Mouse (Mus musculus): Measurements from ENCODE around the gene Atp6v1g1. TPM values are rescaled to one million over a fixed set of nuclear protein-coding genes. Genes with fewer than 3 reads are reported as not detected.
A peak's percentile ranks its signal among the peaks of the same experiment; 100 is the strongest.

Gene Atp6v1g1
- polyA plus RNA-seq, 1 experiment from 2014 or later: 362 TPM

GRCm38 (mm10) chr4:63507478-63507877 lies 37.1 kb upstream of the Atp6v1g1 start:
- DNase-seq (ENCODE audit: low spot score): no peak
- H3K4me1 ChIP-seq (ENCODE audit: control insufficient read depth, insufficient read depth, low read length): no peaks in the 10 kb centered on the region
- no peak for ATAC-seq (replicated peaks; ENCODE audit: insufficient number of reproducible peaks, low FRiP score, low TSS enrichment, low read depth)
- no peak overlapping the region for H3K4me2 ChIP-seq (ENCODE audit: low read depth, low read length)
- H3K9ac ChIP-seq (replicated peaks; ENCODE audit: low read length): no peak overlapping the region
- no peak overlapping the region for H3K27ac ChIP-seq (replicated peaks; ENCODE audit: low read depth, low read length)
- no peaks in the 10 kb centered on the region for H3K9me3 ChIP-seq (replicated peaks; ENCODE audit: control insufficient read depth, low read length)
- 76% methylated on average over 5 of the region's 5 CpGs for WGBS
- no peaks in the 10 kb centered on the region for H3K36me3 ChIP-seq (replicated peaks; ENCODE audit: control insufficient read depth, insufficient read depth, low read depth, low read length)
- H3K4me3 ChIP-seq (ENCODE audit: low read depth, low read length): no peak overlapping the region
- H3K27me3 ChIP-seq (ENCODE audit: control insufficient read depth, insufficient read depth, low read length): no peaks in the 10 kb centered on the region

- Histone ChIP-seq H3K9ac (replicated peaks; ENCODE audit: low read length) (no peak overlapping the region), H3K4me2 (ENCODE audit: low read depth, low read length) (no peak overlapping the region), H3K27me3 (ENCODE audit: control insufficient read depth, insufficient read depth, low read length) (no peaks in the 10 kb centered on the region), H3K4me3 (ENCODE audit: low read depth, low read length) (no peak overlapping the region), H3K4me1 (ENCODE audit: control insufficient read depth, insufficient read depth, low read length) (no peaks in the 10 kb centered on the region), H3K36me3 (replicated peaks; ENCODE audit: control insufficient read depth, insufficient read depth, low read depth, low read length) (no peaks in the 10 kb centered on the region), H3K27ac (replicated peaks; ENCODE audit: low read depth, low read length) (no peak overlapping the region), H3K9me3 (replicated peaks; ENCODE audit: control insufficient read depth, low read length) (no peaks in the 10 kb centered on the region)
- ATAC-seq (replicated peaks; ENCODE audit: insufficient number of reproducible peaks, low FRiP score, low TSS enrichment, low read depth) (no peak), DNase-seq (ENCODE audit: low spot score) (peak; percentile 78)
- WGBS: 30% methylated on average over 4 of the region's 4 CpGs
Measured at GRCm38 (mm10) chr4:63508232-63508631, 36.3 kb upstream of the Atp6v1g1 start.

GRCm38 (mm10) chr4:63512921-63513320 lies 31.7 kb upstream of the Atp6v1g1 start:
- WGBS: 64% methylated on average over 2 of the region's 2 CpGs
- H3K4me1 ChIP-seq (ENCODE audit: control insufficient read depth, insufficient read depth, low read length): no peaks in the 10 kb centered on the region

GRCm38 (mm10) chr4:63514454-63514984 lies 30.1 kb upstream of the Atp6v1g1 start:
- H3K36me3 ChIP-seq (replicated peaks; ENCODE audit: control insufficient read depth, insufficient read depth, low read depth, low read length): no peaks in the 10 kb centered on the region
- no peak overlapping the region for H3K9ac ChIP-seq (replicated peaks; ENCODE audit: low read length)
- ATAC-seq (replicated peaks; ENCODE audit: insufficient number of reproducible peaks, low FRiP score, low TSS enrichment, low read depth) (no peak), DNase-seq (ENCODE audit: low spot score) (no peak)
- H3K4me3 ChIP-seq (ENCODE audit: low read depth, low read length): no peak overlapping the region
- H3K27me3 ChIP-seq (ENCODE audit: control insufficient read depth, insufficient read depth, low read length): no peaks in the 10 kb centered on the region
- no peaks in the 10 kb centered on the region for H3K9me3 ChIP-seq (replicated peaks; ENCODE audit: control insufficient read depth, low read length)
- no peaks in the 10 kb centered on the region for H3K4me1 ChIP-seq (ENCODE audit: control insufficient read depth, insufficient read depth, low read length)
- no peak overlapping the region for H3K4me2 ChIP-seq (ENCODE audit: low read depth, low read length)
- WGBS: 61% methylated on average over 4 of the region's 4 CpGs
- H3K27ac ChIP-seq (replicated peaks; ENCODE audit: low read depth, low read length): no peak overlapping the region

More at GRCm38 (mm10) chr4:63512921-63513320, 31.7 kb upstream of the Atp6v1g1 start:
- H3K9ac ChIP-seq (replicated peaks; ENCODE audit: low read length): no peak overlapping the region
- ATAC-seq (replicated peaks; ENCODE audit: insufficient number of reproducible peaks, low FRiP score, low TSS enrichment, low read depth) (no peak), DNase-seq (ENCODE audit: low spot score) (no peak)
- no peaks in the 10 kb centered on the region for H3K27me3 ChIP-seq (ENCODE audit: control insufficient read depth, insufficient read depth, low read length)
- H3K9me3 ChIP-seq (replicated peaks; ENCODE audit: control insufficient read depth, low read length): no peaks in the 10 kb centered on the region
- H3K36me3 ChIP-seq (replicated peaks; ENCODE audit: control insufficient read depth, insufficient read depth, low read depth, low read length): no peaks in the 10 kb centered on the region
- no peak overlapping the region for H3K4me2 ChIP-seq (ENCODE audit: low read depth, low read length)
- H3K27ac ChIP-seq (replicated peaks; ENCODE audit: low read depth, low read length): no peak overlapping the region
- no peak overlapping the region for H3K4me3 ChIP-seq (ENCODE audit: low read depth, low read length)

GRCm38 (mm10) chr4:63515021-63515420 lies 29.6 kb upstream of the Atp6v1g1 start:
- H3K9ac ChIP-seq (replicated peaks; ENCODE audit: low read length): no peak overlapping the region
- H3K27me3 ChIP-seq (ENCODE audit: control insufficient read depth, insufficient read depth, low read length): no peaks in the 10 kb centered on the region
- ATAC-seq (replicated peaks; ENCODE audit: insufficient number of reproducible peaks, low FRiP score, low TSS enrichment, low read depth) (no peak), DNase-seq (ENCODE audit: low spot score) (no peak)
- H3K4me3 ChIP-seq (ENCODE audit: low read depth, low read length): no peak overlapping the region
- 88% methylated on average over 5 of the region's 5 CpGs for WGBS
- H3K36me3 ChIP-seq (replicated peaks; ENCODE audit: control insufficient read depth, insufficient read depth, low read depth, low read length): no peaks in the 10 kb centered on the region
- H3K27ac ChIP-seq (replicated peaks; ENCODE audit: low read depth, low read length): no peak overlapping the region
- no peaks in the 10 kb centered on the region for H3K9me3 ChIP-seq (replicated peaks; ENCODE audit: control insufficient read depth, low read length)
- no peak overlapping the region for H3K4me2 ChIP-seq (ENCODE audit: low read depth, low read length)
- H3K4me1 ChIP-seq (ENCODE audit: control insufficient read depth, insufficient read depth, low read length): no peaks in the 10 kb centered on the region

GRCm38 (mm10) chr4:63521813-63522419 lies 22.7 kb upstream of the Atp6v1g1 start:
- DNase-seq (ENCODE audit: low spot score): no peak
- H3K27me3 ChIP-seq (ENCODE audit: control insufficient read depth, insufficient read depth, low read length): no peaks in the 10 kb centered on the region
- no peak overlapping the region for H3K27ac ChIP-seq (replicated peaks; ENCODE audit: low read depth, low read length)
- WGBS: 78% methylated on average over 2 of the region's 2 CpGs
- no peak overlapping the region for H3K4me2 ChIP-seq (ENCODE audit: low read depth, low read length)
- no peak overlapping the region for H3K9ac ChIP-seq (replicated peaks; ENCODE audit: low read length)
- no peaks in the 10 kb centered on the region for H3K9me3 ChIP-seq (replicated peaks; ENCODE audit: control insufficient read depth, low read length)
- no peak for ATAC-seq (replicated peaks; ENCODE audit: insufficient number of reproducible peaks, low FRiP score, low TSS enrichment, low read depth)
- no peak overlapping the region for H3K4me3 ChIP-seq (ENCODE audit: low read depth, low read length)
- H3K36me3 ChIP-seq (replicated peaks; ENCODE audit: control insufficient read depth, insufficient read depth, low read depth, low read length): no peaks in the 10 kb centered on the region
- no peaks in the 10 kb centered on the region for H3K4me1 ChIP-seq (ENCODE audit: control insufficient read depth, insufficient read depth, low read length)

DNA sequence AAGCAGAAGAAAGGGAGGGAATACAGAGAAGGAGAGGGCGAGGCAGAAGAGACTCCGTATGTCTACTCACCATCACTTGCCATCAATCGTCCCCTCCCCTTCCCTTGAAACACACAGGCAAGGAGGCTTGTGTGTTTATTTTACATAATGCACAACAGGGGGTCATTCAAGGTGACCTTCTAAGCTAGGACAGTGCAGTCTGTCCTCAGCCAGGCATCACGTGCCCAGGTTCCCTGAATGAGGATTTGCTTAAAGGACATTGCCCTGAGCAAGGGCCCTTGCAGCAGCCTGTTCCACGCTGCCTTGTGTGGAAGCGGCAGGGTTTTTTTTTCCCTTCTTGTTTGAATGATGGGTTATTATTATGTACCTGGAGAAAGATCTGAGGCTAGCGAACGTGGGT lies 19.1 kb upstream of the Atp6v1g1 start:
- no peaks in the 10 kb centered on the region for H3K9me3 ChIP-seq (replicated peaks; ENCODE audit: control insufficient read depth, low read length)
- no peaks in the 10 kb centered on the region for H3K4me1 ChIP-seq (ENCODE audit: control insufficient read depth, insufficient read depth, low read length)
- ATAC-seq (replicated peaks; ENCODE audit: insufficient number of reproducible peaks, low FRiP score, low TSS enrichment, low read depth) (no peak), DNase-seq (ENCODE audit: low spot score) (no peak)
- no peak overlapping the region for H3K9ac ChIP-seq (replicated peaks; ENCODE audit: low read length)
- no peak overlapping the region for H3K27ac ChIP-seq (replicated peaks; ENCODE audit: low read depth, low read length)
- no peak overlapping the region for H3K4me2 ChIP-seq (ENCODE audit: low read depth, low read length)
- no peaks in the 10 kb centered on the region for H3K36me3 ChIP-seq (replicated peaks; ENCODE audit: control insufficient read depth, insufficient read depth, low read depth, low read length)
- H3K4me3 ChIP-seq (ENCODE audit: low read depth, low read length): no peak overlapping the region
- 87% methylated on average over 8 of the region's 8 CpGs for WGBS
- no peaks in the 10 kb centered on the region for H3K27me3 ChIP-seq (ENCODE audit: control insufficient read depth, insufficient read depth, low read length)

GRCm38 (mm10) chr4:63528946-63529345 lies 15.6 kb upstream of the Atp6v1g1 start:
- no peaks in the 10 kb centered on the region for H3K4me1 ChIP-seq (ENCODE audit: control insufficient read depth, insufficient read depth, low read length)
- no peaks in the 10 kb centered on the region for H3K36me3 ChIP-seq (replicated peaks; ENCODE audit: control insufficient read depth, insufficient read depth, low read depth, low read length)
- no peak overlapping the region for H3K9ac ChIP-seq (replicated peaks; ENCODE audit: low read length)
- no peak overlapping the region for H3K4me2 ChIP-seq (ENCODE audit: low read depth, low read length)
- no peaks in the 10 kb centered on the region for H3K27me3 ChIP-seq (ENCODE audit: control insufficient read depth, insufficient read depth, low read length)
- H3K4me3 ChIP-seq (ENCODE audit: low read depth, low read length): no peak overlapping the region
- H3K27ac ChIP-seq (replicated peaks; ENCODE audit: low read depth, low read length): no peak overlapping the region
- no peaks in the 10 kb centered on the region for H3K9me3 ChIP-seq (replicated peaks; ENCODE audit: control insufficient read depth, low read length)
- DNase-seq (ENCODE audit: low spot score) (no peak), ATAC-seq (replicated peaks; ENCODE audit: insufficient number of reproducible peaks, low FRiP score, low TSS enrichment, low read depth) (no peak)
- WGBS: 78% methylated on average over 6 of the region's 6 CpGs
